Mouse (Mus musculus) layer of hippocampus, postnatal 25 days (tissue): ENCODE measurements around the gene Hsd17b11. TPM values are rescaled to one million over a fixed set of nuclear protein-coding genes. Genes with fewer than 3 reads are reported as not detected.
"Not testable (repeated sequence)": the region's sequence is repeated elsewhere in the genome, so short reads cannot be mapped to it uniquely, and the experiment has no call there.

ENCODE experiments used
- DNase-seq, 2 experiments: peaks; one replicate each; pipeline ENCODE4 v3.0.0; 2022; ENCODE audit warnings: mixed read lengths in 2 of 2, low spot score in 1 of 2; ENCODE audit errors: extremely low spot score in 1 of 2
- total RNA-seq, 2 experiments: library from RNA; stranded (reverse); gene quantifications; 2 replicates each; pipeline ENCODE4 v1.2.3; 2021

The Hsd17b11 gene
- total RNA-seq, 2 experiments from 2014 or later: 50.2 to 56.0 TPM

DNA sequence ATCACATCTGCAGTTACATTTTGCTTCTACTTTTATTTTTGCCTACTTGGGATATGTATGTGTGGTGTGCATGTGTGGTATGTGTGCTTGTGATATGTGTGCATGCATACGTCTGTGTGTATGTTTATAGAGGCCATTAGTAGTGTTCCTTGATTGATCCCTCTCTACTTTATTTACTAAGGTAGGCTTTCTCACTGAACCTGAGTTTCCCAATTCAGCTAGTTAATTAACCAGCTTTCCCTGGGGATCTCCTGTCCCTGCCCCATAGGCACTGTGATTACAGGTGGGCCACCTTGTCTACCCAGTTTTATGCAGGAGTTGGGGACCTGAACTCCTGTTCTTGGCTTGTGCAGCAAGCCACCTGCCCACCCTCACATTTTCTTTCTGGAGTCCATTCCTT, 15.0 kb upstream of the Hsd17b11 start:
- no peak for DNase-seq

DNA sequence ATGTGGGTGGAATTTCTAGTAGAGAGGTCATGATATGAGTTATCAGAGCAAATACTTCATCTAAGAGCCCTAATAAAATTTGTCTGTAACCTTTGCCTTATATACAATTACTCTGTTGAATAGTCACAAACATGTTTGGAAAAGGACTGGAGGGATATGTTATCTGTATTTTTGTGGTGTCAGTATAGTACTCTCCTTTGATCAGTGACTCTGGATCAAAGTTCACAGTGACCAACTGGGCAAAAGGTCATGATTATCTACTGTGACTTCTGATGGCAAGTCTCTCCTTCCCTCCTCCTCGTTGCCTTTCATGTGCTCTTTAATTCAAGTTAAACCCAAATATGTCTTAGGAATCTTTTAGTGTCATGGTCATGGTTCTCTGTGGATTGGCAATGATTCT, 14.1 kb upstream of the Hsd17b11 start:
- no peak for DNase-seq

DNA sequence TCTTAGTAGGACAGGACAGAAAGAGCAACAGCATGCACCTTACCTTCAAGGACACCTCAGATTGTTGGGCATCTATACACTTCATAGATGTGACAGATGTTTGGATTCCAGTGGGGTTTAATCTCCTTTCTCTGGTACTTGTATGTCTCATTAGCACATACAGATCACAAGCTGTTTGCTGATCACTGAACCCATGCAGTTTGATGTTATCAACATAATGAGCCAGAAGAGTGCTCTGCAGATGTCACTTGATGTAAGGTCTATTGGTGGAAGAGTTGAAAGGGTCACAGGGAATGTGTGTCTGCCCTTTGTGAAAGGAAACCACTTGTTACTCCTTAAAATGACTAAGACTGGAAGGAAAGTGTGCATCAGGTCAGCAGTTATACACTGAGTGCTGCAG, 13.3 kb upstream of the Hsd17b11 start:
- DNase-seq: no peak

- no peak for DNase-seq
Observed at GRCm38 (mm10) chr5:104032434-104033097, 10.8 kb upstream of the Hsd17b11 start.

GRCm38 (mm10) chr5:104025245-104025854, 3.6 kb upstream of the Hsd17b11 start:
- no peak for DNase-seq

- no peak for DNase-seq
Observed at GRCm38 (mm10) chr5:104024762-104025161, 3.0 kb upstream of the Hsd17b11 start.

GRCm38 (mm10) chr5:104024193-104024592, 2.5 kb upstream of the Hsd17b11 start:
- DNase-seq: not testable (repeated sequence)

DNA sequence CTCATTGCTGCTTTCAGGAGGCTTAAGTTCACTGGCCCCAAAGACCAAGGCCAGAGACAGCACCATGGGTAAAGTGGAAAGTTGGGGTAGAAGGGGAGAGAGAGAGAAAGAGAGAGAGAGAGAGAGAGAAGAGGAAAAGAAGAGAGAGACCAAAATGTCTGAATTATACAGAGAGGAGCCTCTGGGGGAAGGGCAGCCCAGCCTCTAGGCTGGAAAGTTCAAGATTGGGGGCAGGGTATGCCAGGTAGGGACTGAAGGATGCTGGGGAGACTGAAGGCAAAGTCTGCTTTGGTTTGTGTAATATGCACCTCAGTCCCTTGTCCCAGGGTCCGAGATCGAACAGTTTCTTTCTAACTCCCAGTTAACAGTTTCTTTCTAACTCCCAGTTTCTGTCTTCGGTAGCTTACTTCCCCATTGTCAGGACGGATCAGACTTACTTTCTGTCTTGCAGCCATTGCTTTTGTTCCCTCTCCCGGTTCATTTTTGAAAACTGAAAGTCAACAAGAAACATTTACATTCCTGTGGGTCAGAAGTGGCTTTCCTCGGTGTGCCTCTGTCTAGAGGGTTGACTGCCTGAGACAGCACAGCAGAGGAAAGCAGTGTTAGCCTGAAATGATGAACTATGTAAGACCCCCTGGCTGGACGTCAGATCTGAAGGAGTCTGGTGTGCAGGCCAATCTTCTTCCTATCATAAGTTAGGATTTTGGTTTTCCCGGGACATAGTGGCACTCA, 1.7 kb upstream of the Hsd17b11 start:
- DNase-seq: no peak

DNA sequence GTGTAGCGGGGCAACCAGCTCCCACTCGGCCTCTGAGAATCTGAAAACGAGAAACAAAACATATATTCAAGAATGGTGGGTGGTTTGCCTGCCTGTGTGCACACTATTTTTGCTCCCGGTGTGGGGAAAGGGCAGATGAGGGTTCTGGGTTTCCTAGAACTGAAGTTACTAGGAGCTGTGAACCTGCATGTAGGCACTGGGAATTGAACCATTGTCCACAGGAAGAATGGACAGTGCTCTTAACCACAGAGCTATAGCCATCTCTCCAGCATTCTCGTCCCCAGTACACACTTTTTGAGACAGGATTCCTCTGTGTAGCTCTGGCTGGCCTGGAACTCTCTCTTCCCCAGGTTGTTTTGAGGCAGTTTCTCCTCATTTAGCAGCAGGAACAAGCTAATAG, 839 bp upstream of the Hsd17b11 start:
- no peak for DNase-seq

GRCm38 (mm10) chr5:104011419-104011818, 10.3 kb downstream of the Hsd17b11 start:
- DNase-seq: no peak

DNA sequence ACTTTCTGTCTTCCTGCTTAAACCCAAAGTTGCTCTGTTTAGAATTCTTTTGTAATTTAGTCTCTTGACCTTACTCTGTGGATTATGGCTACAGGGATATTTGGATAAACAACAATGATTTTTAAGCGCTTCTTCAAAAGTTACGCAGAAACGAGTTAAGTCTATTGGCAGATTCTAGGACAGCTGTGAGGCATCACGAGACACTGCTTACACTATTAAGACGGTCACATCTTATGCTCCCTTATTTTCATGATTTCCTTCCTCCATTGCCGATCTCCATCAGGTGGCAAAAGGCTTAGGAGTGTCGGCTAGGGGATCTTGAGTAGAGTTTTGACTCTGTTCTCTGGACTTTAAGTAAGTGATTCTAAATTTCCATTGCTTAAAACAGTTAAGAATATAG, 11.5 kb downstream of the Hsd17b11 start:
- DNase-seq: no peak

- no peak for DNase-seq
Observed at GRCm38 (mm10) chr5:104009421-104009820, 12.3 kb downstream of the Hsd17b11 start.

- DNase-seq: no peak
Observed at GRCm38 (mm10) chr5:104007801-104008200, 13.9 kb downstream of the Hsd17b11 start.

- no peak for DNase-seq
Observed at GRCm38 (mm10) chr5:104006811-104007210, 14.9 kb downstream of the Hsd17b11 start.

GRCm38 (mm10) chr5:104003955-104004354, 17.8 kb downstream of the Hsd17b11 start:
- DNase-seq: no peak

DNA sequence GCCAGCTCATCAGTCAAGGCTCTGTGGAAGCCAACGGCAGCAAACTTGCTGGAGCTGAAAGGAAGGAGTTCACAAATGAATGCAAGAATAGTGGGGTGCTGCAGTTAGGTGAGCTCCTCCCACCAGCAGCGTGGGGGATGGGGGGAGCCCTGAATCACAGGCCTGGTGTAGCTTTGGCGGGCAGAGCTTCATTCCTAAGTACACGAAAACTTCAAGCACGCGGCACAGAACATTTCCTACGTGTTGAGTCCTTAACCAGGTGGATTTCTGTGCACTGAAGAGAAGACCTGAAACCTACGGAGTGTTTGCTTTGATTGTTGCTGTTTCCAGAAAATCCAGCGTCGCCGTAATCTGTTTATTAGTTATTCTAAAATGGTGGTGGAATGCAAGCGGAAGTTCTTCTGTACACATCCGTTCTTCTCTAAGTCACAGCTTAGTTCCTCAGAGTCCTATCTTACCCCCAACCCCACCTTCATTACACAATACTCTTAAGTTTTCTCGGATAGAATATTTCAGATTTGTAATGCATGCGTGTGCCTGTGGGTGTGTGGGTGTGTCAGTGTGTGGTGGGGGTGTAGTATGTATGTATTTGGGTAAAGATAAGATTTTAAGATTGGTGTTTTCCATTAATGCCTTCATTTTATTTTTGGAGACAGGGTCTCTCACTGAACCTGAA, 18.3 kb downstream of the Hsd17b11 start:
- no peak for DNase-seq

- no peak for DNase-seq
Observed at GRCm38 (mm10) chr5:104002549-104003255, 19.0 kb downstream of the Hsd17b11 start.

GRCm38 (mm10) chr5:103999738-104000137, 22.0 kb downstream of the Hsd17b11 start:
- peak; percentile 75 to 91 for DNase-seq

GRCm38 (mm10) chr5:103998739-103999138, 23.0 kb downstream of the Hsd17b11 start:
- DNase-seq: no peak

DNA sequence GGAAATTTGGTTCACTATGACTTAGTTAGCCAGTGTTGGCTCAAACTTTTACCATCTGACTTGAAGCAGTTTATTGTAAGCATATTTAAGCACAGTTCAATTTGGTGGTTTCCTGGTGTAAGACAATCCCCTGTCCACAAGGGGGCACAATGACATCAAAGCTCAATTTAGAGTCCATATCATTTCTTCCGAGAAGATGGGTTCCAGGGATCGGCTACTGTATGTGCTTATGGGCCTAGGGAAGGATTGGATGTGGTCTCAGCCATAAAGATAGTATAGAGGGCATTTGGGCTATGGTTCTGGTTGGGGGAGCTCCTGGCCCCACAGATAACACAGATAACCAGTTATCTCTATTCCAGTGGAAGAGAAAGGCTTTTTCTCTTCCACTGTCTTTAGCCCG, 26.5 kb downstream of the Hsd17b11 start:
- peak in 1 of 2 experiments; percentile 20 for DNase-seq
